Mouse (Mus musculus): ENCODE data around the gene Mfap3. TPM values are rescaled to one million over a fixed set of nuclear protein-coding genes. Genes with fewer than 3 reads are reported as not detected.
"Not testable (repeated sequence)": the region's sequence is repeated elsewhere in the genome, so short reads cannot be mapped to it uniquely, and the experiment has no call there.

Mfap3 gene
- polyA plus RNA-seq, 1 experiment from 2014 or later, result 14.6 TPM

DNA sequence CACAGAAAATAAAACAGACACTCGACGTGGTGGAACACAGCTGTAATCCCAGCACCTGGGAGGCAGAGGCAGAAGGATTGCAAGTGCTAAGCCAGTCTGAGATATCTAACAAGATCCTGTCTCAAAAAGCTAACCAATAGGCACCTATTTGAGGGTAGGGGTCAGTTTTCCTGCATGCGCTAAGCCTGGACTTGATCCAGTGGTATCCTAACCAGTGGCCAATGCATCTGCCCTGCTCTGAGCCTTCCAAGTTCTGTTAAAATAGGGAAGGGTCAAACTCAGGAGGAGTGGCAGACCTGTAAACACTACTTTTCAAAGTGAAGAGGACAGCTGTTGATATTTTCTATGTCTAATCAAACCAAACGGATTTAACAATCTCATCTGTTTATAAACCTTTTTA lies 13.8 kb downstream of the Mfap3 start:
- H3K27me3 ChIP-seq (replicated peaks), result no peaks in the 10 kb centered on the region
- no peak for ATAC-seq
- WGBS (ENCODE audit: insufficient replicate concordance), result 87% methylated on average over 4 of the region's 4 CpGs
- H3K4me1 ChIP-seq, result no peaks in the 10 kb centered on the region
- no peaks in the 10 kb centered on the region for H3K9me3 ChIP-seq (replicated peaks)
- no peak overlapping the region for H3K4me3 ChIP-seq
- no peak overlapping the region for H3K27ac ChIP-seq
- H3K36me3 ChIP-seq, result peaks cover 59% of the 10 kb centered on the region
- no peak overlapping the region for H3K4me2 ChIP-seq
- H3K9ac ChIP-seq, result no peak overlapping the region

DNA sequence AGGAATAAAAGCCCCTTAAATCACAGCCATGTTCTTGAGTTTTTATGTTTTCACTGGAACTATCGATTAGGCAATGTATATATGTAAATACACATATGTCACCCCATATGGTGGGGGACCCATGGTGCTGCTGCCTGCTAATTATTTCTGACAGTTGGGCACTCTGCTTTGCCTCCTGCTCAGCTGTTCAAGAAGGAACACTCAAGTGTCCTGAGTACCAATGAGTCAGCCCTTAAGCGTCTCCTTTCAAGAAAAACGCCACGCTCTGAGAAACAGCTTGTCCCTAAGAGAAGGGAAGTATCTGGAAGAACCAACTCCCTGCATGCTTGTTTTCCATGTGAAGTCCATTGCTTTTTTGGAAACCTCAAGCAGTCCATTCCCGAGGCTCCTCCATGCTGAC lies 17.4 kb downstream of the Mfap3 start:
- no peak overlapping the region for H3K9ac ChIP-seq
- 88% methylated on average over 5 of the region's 5 CpGs for WGBS (ENCODE audit: insufficient replicate concordance)
- ATAC-seq, result no peak

DNA sequence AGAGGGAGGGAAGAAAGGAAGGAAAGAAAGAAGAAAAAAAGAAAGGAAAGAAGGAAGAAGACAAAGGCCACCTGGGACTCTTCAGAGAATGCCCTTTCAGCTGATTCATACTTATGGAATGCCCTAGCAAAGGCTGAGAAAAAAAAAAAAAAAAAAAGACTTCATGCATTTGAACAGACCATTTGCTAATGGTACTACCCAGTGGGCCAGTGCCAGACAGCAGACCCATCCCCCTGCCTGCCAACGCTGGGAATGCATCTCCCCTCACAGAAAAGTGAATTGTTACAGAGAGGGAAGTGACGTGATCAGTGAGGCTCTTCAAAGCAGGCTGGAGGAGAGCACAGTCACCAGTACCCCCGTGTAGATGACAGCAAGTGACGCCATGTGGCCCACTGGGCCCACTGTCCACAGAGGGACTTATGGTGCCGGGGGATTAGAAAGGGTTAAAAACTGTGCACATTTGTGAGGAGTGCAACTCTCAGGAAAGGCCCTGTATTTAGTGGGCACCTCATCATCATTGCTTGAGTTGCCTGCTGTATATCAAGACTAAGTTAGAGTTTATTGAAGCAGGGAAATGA lies 21.5 kb downstream of the Mfap3 start:
- 59% methylated on average over 5 of the region's 5 CpGs for WGBS (ENCODE audit: insufficient replicate concordance)
- no peak for ATAC-seq
- H3K36me3 ChIP-seq, result no peaks in the 10 kb centered on the region

More for the DNA sequence above, 17.4 kb downstream of the Mfap3 start:
- H3K4me1 ChIP-seq, result no peaks in the 10 kb centered on the region
- H3K36me3 ChIP-seq, result peaks cover 24% of the 10 kb centered on the region
- H3K9me3 ChIP-seq (replicated peaks), result no peaks in the 10 kb centered on the region
- H3K4me2 ChIP-seq, result no peak overlapping the region
- H3K27ac ChIP-seq, result no peak overlapping the region
- no peak overlapping the region for H3K4me3 ChIP-seq
- H3K27me3 ChIP-seq (replicated peaks), result no peaks in the 10 kb centered on the region

DNA sequence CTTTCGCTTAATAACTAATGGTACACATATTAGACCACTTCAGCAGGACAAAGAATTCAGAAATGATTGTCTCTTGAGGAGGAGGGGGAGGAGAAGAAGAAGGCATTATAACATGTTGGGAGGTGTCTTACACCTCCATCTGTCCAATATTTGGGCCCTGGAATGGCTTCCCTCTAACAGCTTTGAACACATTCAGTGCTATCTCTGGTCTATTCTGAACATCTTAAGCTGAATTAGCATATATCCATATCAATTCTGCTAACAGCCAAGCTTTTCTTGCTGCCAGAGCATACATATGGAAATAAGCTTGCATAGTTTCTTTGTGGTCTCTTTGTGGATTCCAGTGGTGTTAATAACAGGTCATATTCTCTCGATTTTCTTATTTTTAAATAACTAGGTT lies 22.2 kb downstream of the Mfap3 start:
- Histone ChIP-seq H3K4me3 (no peak overlapping the region), H3K27ac (no peak overlapping the region)

More for the DNA sequence above, 21.5 kb downstream of the Mfap3 start:
- Histone ChIP-seq H3K27ac (no peak overlapping the region), H3K4me2 (no peak overlapping the region), H3K9me3 (replicated peaks) (no peaks in the 10 kb centered on the region), H3K4me3 (no peak overlapping the region), H3K4me1 (no peaks in the 10 kb centered on the region), H3K9ac (no peak overlapping the region), H3K27me3 (replicated peaks) (no peaks in the 10 kb centered on the region)

DNA sequence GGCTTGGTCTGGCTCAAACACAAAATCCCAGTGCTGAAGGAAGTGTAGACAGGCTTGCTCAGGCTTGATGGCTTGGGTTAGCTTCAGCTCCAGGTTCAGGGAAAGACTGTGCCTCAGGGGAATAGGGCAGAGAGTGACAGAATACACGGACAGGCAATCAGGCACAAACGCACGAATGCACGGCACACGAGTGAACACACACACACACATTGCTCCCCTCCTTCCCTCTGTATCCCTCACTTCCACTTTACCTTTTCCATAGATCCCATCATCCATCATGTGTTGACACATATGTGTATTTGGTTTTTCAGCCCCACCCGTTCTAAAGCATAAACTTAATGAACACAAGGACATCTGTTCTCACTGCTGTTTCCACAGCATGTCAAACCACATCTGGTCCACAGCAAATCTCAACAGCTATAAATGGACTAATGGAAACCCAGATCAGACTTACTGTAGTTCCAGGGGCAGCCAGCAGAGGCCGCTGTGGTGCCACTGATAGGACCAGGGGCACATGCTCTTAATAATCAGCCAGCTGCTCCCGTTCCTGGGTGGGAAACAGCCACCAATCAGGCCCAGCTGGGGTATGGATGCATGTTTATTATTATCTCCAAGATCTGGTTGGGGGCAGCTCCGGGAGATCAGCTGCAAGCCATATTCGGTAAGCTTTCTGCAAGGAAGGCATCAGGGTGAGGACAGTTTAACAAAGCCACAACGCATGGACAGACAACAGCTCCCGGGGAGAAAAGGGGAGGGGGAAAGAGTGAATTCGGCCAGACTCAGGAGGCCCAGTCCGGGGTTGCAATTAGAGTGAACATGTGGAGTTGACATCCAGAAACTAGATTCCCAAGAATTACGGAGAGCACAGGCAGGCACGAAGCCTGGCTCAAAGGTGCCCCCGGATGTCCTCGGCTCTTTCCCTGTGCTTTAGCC lies 30.4 kb downstream of the Mfap3 start:
- Histone ChIP-seq H3K36me3 (no peaks in the 10 kb centered on the region), H3K4me3 (no peak overlapping the region)

More for the DNA sequence above, 22.2 kb downstream of the Mfap3 start:
- Histone ChIP-seq H3K9ac (no peak overlapping the region), H3K27me3 (replicated peaks) (no peaks in the 10 kb centered on the region), H3K9me3 (replicated peaks) (no peaks in the 10 kb centered on the region), H3K4me1 (no peaks in the 10 kb centered on the region), H3K36me3 (no peaks in the 10 kb centered on the region), H3K4me2 (no peak overlapping the region)
- ATAC-seq, result no peak
- 79% methylated on average over 2 of the region's 2 CpGs for WGBS (ENCODE audit: insufficient replicate concordance)

DNA sequence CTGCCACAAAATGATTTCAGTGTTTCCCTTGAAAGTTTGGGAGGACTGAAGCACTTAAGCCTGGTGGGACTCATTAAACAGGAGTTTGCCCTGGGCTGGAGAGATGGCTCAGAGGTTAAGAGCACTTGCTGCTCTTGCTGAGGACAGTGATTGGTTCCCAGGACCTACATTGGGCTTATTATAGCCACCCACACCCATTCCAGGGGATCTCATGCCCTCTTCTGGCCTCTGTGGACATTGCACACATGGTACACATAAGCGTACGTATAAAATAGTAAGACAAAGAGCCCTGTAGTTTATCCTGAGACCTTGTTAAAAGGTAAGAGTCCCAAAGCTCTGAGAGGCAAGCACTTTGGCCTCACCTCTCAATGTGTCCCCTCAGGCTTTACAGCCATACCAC lies 31.8 kb downstream of the Mfap3 start:
- Histone ChIP-seq H3K4me1 (no peaks in the 10 kb centered on the region), H3K9me3 (replicated peaks) (no peaks in the 10 kb centered on the region), H3K4me2 (no peak overlapping the region), H3K27ac (no peak overlapping the region), H3K36me3 (no peaks in the 10 kb centered on the region), H3K27me3 (replicated peaks) (peaks cover 10% of the 10 kb centered on the region; the same call in 1 of the 2 replicates), H3K9ac (no peak overlapping the region), H3K4me3 (no peak overlapping the region)
- ATAC-seq, result no peak
- WGBS (ENCODE audit: insufficient replicate concordance), result 79% methylated on average over 2 of the region's 2 CpGs

More for the DNA sequence above, 30.4 kb downstream of the Mfap3 start:
- no peaks in the 10 kb centered on the region for H3K4me1 ChIP-seq
- 40% methylated on average over 18 of the region's 18 CpGs for WGBS (ENCODE audit: insufficient replicate concordance)
- H3K27ac ChIP-seq, result no peak overlapping the region
- 0 out of 2 replicates have a peak overlapping the region, but pooled peaks have one; percentile 16 for H3K4me2 ChIP-seq
- no peaks in the 10 kb centered on the region for H3K9me3 ChIP-seq (replicated peaks)
- peaks cover 10% of the 10 kb centered on the region; the same call in 1 of the 2 replicates for H3K27me3 ChIP-seq (replicated peaks)
- no peak overlapping the region for H3K9ac ChIP-seq
- no peak for ATAC-seq

DNA sequence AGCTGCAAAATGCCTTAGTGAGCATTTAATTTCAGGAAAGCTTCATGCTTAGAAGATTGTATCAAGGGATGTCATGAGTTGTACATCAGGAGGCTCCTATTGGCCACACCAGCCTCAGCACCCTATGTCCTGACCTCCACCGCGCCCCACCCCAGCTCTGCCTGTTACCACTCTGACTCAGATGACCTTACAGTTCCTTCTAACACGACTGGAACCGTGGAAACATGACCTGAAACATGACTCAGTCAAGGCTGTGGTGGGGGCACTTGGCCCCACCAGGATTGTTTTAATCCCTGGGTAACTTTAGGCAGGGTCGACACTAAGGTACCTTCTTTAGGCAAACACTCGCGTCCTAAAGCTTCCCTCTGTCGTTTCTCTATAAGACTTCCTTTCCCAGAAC lies 32.6 kb downstream of the Mfap3 start:
- Histone ChIP-seq H3K27me3 (replicated peaks) (peaks cover 10% of the 10 kb centered on the region; the same call in 1 of the 2 replicates), H3K27ac (no peak overlapping the region), H3K9ac (no peak overlapping the region), H3K36me3 (no peaks in the 10 kb centered on the region), H3K4me1 (no peaks in the 10 kb centered on the region), H3K4me3 (no peak overlapping the region), H3K9me3 (replicated peaks) (no peaks in the 10 kb centered on the region), H3K4me2 (no peak overlapping the region)
- WGBS (ENCODE audit: insufficient replicate concordance), result 68% methylated on average over 8 of the region's 8 CpGs
- ATAC-seq, result no peak

DNA sequence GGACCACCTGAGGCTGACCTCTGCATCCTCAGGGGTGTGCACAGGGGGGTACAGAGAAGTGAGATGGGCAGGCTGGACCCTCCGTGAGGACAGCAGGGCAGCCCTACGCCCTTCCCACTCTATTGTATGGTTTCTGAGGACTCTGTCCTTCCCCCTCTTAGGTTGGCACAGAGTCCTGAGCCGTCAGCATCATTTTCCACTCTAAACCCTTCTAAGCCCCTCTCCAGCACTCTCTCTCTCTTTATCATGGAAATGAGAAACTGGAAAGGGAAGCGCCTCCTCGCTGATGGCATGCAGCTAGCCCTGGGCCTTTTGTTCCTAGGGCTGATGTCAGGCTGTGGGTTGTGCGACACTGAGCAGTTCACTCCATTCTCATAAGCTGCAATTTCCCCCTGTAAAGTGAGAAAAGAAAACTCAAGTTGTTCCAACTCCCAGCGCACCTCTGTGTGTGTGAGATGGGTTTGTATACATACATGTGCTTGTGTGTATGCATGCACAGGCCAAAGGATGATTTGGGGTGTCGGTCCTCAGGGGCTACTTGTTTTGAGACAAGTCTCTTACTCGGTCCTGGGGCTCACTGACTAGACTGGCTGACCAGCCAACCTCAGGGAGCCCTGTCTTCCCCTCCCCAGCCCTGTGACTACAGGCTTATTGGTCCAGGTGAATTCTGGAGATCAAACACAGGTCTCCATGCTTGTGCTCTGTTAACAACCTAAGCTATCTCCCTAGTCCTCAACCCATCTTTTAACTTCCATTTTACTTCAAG lies 34.7 kb downstream of the Mfap3 start:
- Histone ChIP-seq H3K27me3 (replicated peaks) (peaks cover 10% of the 10 kb centered on the region; the same call in 1 of the 2 replicates), H3K4me3 (no peak overlapping the region), H3K4me1 (no peaks in the 10 kb centered on the region), H3K36me3 (no peaks in the 10 kb centered on the region), H3K27ac (no peak overlapping the region), H3K4me2 (no peak overlapping the region), H3K9ac (no peak overlapping the region), H3K9me3 (replicated peaks) (no peaks in the 10 kb centered on the region)
- WGBS (ENCODE audit: insufficient replicate concordance), result 59% methylated on average over 9 of the region's 9 CpGs
- no peak for ATAC-seq

DNA sequence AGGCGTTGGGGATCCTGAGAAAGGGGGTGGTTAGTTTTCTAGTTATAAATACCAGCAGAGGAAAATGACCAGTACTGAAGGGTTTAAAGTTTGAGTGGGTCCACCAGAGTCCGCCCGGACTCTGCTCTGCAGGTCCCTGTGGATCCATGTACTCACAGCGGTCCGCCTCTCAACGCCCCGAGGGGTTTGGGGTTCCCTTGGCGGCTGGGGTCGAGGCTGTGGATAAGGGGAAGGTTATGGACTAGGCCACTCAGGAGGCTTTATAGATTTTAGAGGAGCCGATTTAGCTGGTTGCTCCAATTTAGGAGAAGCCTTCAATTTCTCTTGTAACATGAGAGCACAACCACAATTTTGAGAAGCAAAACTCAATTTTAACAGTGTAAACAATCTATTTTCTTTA lies 39.5 kb downstream of the Mfap3 start:
- not testable (repeated sequence) for H3K4me1 ChIP-seq; H3K27me3 ChIP-seq (replicated peaks); H3K9me3 ChIP-seq (replicated peaks); H3K9ac ChIP-seq; H3K4me2 ChIP-seq; ATAC-seq; H3K4me3 ChIP-seq; H3K36me3 ChIP-seq; H3K27ac ChIP-seq
- WGBS (ENCODE audit: insufficient replicate concordance), result 80% methylated on average over 9 of the region's 10 CpGs

DNA sequence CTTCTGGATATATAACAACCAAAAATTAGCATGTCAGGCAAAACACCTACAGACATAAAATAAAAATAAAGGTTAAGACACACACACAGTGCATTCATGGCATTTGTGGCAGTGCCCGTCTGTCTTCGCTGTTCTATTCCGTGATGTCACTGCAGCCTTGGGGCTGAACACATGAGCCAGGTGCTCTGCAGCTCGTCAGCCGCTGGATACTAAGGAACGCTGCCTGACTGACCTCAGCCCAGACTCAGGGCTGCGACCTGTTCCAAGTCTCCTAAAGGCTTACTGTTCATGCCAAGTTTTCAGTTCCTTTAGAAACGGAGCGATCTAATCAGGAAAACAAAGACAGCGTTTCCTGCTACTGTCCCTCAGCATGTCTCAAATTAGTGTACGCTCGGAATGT lies 46.1 kb downstream of the Mfap3 start:
- WGBS (ENCODE audit: insufficient replicate concordance), result 69% methylated on average over 12 of the region's 12 CpGs
- Histone ChIP-seq H3K9ac (no peak overlapping the region), H3K4me3 (no peak overlapping the region), H3K27ac (no peak overlapping the region), H3K36me3 (no peaks in the 10 kb centered on the region), H3K4me2 (no peak overlapping the region), H3K9me3 (replicated peaks) (no peaks in the 10 kb centered on the region; the same call in 1 of the 2 replicates), H3K27me3 (replicated peaks) (peaks cover 8% of the 10 kb centered on the region; the same call in 1 of the 2 replicates), H3K4me1 (no peaks in the 10 kb centered on the region)
- ATAC-seq, result no peak

DNA sequence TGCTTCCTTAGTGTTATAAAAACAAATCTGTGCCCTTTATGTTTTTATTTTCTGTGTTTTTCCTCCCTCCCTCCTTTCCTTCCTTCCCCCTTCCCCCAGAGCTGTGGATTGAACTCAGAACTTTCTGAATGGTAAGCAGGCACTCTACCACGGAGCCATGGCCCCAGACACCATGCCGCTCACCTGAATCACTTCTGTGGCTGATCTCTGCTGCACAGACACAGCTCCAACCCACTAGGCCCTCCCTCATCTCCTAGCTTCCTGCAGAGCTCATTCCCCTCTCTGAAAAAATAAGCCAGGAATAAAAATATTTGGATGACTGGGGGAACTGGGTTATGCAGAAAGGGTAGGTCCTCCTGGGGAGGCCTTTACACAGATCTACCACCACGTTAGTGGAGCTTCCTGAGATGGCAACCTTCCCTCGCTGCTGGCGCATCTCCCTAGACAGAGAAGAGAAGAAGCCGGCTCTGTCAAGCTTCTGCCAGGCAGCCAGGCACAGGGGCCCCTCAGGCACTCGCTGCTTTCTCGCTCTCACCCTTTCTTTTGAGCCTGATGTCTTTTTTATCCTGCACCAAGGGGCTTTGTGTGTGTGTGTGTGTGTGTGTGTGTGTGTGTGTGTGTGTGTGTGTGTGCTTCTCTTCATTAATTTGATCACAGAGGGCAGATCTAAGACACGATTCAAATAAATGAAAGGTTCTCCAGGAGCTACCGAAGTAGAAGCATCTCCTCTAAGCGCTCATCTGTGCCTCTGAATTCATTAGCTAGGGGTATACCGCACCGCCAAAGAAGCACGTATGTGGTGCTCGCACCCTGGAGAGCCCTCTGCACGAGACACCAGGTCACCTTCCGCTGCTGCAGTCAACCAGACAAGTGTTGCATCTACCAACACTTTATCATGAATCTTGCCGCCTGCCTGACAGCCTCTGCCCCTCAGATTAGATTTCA lies 47.9 kb downstream of the Mfap3 start:
- ATAC-seq, result no peak
- Histone ChIP-seq H3K4me3 (no peak overlapping the region), H3K27ac (no peak overlapping the region), H3K27me3 (replicated peaks) (peaks cover 8% of the 10 kb centered on the region; the same call in 1 of the 2 replicates), H3K36me3 (no peaks in the 10 kb centered on the region), H3K4me1 (no peaks in the 10 kb centered on the region), H3K4me2 (no peak overlapping the region), H3K9me3 (replicated peaks) (no peaks in the 10 kb centered on the region; the same call in 1 of the 2 replicates), H3K9ac (no peak overlapping the region)
- WGBS (ENCODE audit: insufficient replicate concordance), result 39% methylated on average over 18 of the region's 18 CpGs

Data from liver, embryonic 12.5 days (tissue).